Mouse (Mus musculus): ENCODE results near the gene Cops8. TPM values are rescaled to one million over a fixed set of nuclear protein-coding genes. Genes with fewer than 3 reads are reported as not detected.

Gene Cops8
- polyA plus RNA-seq, 1 experiment from 2014 or later = 191 TPM

DNA sequence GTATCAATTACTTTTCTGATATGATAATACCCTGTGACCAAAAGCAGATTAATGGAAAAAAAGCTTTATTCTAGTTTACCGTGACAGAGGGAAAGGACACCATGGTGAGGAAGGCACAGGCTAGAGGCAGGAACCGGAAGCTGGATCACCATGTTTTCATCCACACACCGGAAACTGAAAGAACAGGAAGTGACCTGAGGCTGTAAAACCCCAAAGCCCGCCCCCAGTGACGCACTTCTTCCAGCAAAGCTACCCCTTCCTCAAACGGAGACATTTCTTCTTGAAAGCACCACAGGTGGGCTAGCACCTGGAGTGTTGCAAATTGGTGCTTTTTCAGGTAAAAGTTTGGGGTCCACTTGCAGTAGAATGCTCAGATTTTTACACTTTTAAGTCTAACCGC, 20.1 kb upstream of the Cops8 start:
- no peaks in the 10 kb centered on the region for H3K27me3 ChIP-seq (replicated peaks; ENCODE audit: control insufficient read depth, insufficient read depth, low read length)
- H3K27ac ChIP-seq (ENCODE audit: low read length) = no peak overlapping the region
- H3K4me2 ChIP-seq (ENCODE audit: low read length) = no peak overlapping the region
- 77% methylated on average over 7 of the region's 7 CpGs for WGBS
- no peaks in the 10 kb centered on the region for H3K4me1 ChIP-seq (replicated peaks; ENCODE audit: control insufficient read depth, insufficient read depth, low read length)
- no peak overlapping the region for H3K9ac ChIP-seq (replicated peaks; ENCODE audit: low read depth, low read length)
- H3K4me3 ChIP-seq (replicated peaks; ENCODE audit: low read length) = no peak overlapping the region
- no peaks in the 10 kb centered on the region for H3K9me3 ChIP-seq (ENCODE audit: control insufficient read depth, low read length)
- no peak for ATAC-seq
- H3K36me3 ChIP-seq (ENCODE audit: control insufficient read depth, insufficient read depth) = no peaks in the 10 kb centered on the region

DNA sequence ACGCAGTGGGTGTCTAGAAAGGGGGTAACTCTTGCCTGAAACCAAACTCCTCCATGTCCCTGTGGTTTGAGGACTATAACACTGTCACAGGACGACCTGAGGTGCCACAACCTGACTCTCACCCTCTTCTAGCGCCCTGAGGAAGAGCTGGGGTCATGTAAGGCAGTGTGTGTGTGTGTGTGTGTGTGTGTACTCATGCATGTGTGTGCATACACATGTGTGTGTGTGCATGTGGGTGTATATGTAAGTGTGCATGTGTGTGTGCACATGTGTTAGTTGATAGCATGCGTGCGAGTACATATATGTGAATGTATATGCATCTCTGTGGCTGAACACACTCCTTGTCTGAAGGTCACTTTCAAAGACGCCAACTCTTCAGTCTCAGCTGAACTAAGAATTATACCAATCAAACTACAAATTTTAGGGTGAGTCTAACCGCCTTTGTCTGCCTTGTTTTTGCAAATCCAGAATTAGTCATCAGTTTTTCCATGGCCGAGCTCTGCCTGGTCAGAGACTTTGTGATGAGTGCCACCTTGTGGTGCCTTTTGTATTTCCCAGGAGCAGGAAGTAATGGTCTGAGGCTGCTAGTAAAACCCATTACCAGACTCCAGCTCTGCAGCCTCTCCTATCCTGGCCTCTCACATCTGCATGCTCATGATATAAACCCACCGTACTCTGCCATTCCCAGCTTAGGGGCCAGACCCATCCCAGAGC, 14.6 kb upstream of the Cops8 start:
- H3K9me3 ChIP-seq (ENCODE audit: control insufficient read depth, low read length) = no peaks in the 10 kb centered on the region
- H3K36me3 ChIP-seq (ENCODE audit: control insufficient read depth, insufficient read depth) = no peaks in the 10 kb centered on the region
- no peak overlapping the region for H3K4me2 ChIP-seq (ENCODE audit: low read length)
- WGBS = 62% methylated on average over 9 of the region's 9 CpGs
- H3K9ac ChIP-seq (replicated peaks; ENCODE audit: low read depth, low read length) = no peak overlapping the region
- H3K4me1 ChIP-seq (replicated peaks; ENCODE audit: control insufficient read depth, insufficient read depth, low read length) = 0 out of 2 replicates have a peak, but pooled peaks cover 2% of the 10 kb centered on the region
- H3K27me3 ChIP-seq (replicated peaks; ENCODE audit: control insufficient read depth, insufficient read depth, low read length) = no peaks in the 10 kb centered on the region
- peak; percentile 79 for ATAC-seq
- no peak overlapping the region for H3K27ac ChIP-seq (ENCODE audit: low read length)
- no peak overlapping the region for H3K4me3 ChIP-seq (replicated peaks; ENCODE audit: low read length)

DNA sequence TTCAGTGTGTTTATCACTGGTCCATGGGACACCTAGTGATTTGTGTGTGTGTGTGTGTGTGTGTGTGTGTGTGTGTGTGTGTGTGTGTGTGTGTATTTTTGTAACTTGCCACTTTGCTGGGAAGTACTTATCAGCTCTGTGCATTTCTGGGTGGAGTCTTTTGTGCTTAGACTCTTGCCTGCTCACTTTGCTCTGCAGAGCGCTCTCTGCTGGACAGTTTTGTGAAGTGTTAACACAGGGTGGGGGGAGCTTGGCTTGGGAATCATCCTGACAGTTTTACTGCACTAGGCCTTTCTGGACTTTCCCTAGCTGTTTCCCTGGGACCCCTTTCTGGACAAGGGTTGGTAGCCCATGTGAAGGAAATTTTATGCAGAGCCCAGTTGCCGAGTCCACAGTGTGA, 12.0 kb upstream of the Cops8 start:
- WGBS = 46% methylated on average over 2 of the region's 2 CpGs

DNA sequence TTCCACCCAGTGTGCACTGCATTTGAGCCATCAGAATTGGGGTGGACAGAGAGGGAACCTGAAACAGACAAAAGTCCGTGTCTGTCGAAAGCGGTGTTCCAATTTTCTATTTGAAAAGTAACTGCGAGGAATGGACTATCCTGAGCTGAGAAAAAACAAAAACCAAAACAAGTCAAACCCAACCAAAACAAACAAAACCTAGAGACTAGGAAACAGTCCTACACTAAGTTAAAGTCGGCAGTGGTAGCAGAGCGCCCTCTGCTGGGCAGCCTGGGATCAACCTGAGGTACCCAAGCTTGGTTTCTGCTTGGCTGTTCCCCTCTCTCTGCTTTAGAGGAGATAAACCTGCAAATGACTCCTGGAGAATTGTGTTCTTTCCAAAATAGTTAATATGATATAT, 10.0 kb upstream of the Cops8 start:
- whole genome bisulfite sequencing = 26% methylated on average over 6 of the region's 6 CpGs
- H3K4me1 ChIP-seq (replicated peaks; ENCODE audit: control insufficient read depth, insufficient read depth, low read length) = 0 out of 2 replicates have a peak, but pooled peaks cover 2% of the 10 kb centered on the region

More for the DNA sequence above, 12.0 kb upstream of the Cops8 start:
- H3K36me3 ChIP-seq (ENCODE audit: control insufficient read depth, insufficient read depth) = no peaks in the 10 kb centered on the region
- no peaks in the 10 kb centered on the region for H3K9me3 ChIP-seq (ENCODE audit: control insufficient read depth, low read length)
- H3K4me1 ChIP-seq (replicated peaks; ENCODE audit: control insufficient read depth, insufficient read depth, low read length) = 0 out of 2 replicates have a peak, but pooled peaks cover 2% of the 10 kb centered on the region
- no peak overlapping the region for H3K4me3 ChIP-seq (replicated peaks; ENCODE audit: low read length)
- H3K27me3 ChIP-seq (replicated peaks; ENCODE audit: control insufficient read depth, insufficient read depth, low read length) = no peaks in the 10 kb centered on the region
- no peak overlapping the region for H3K9ac ChIP-seq (replicated peaks; ENCODE audit: low read depth, low read length)
- ATAC-seq = no peak
- H3K27ac ChIP-seq (ENCODE audit: low read length) = no peak overlapping the region
- no peak overlapping the region for H3K4me2 ChIP-seq (ENCODE audit: low read length)

DNA sequence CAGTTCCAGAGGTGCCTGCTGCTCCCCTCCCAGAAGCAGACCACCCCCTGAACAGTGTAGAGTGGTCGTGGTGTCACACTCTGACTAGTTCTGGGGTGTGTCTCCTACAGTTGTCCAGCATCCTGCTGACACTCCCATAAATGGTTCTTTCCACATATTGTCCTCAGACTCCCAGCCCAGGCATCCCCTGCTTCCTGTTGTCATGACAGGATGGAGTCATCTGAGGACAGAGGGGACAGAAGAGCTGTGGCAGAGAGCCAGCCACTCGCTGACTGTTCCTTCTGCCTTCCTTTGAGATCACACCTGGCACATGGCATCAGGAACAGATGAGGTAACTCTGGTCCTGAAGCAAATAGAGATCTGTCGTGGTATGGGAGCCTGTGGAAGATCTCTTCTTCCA, 3.6 kb upstream of the Cops8 start:
- Histone ChIP-seq H3K4me1 (replicated peaks; ENCODE audit: control insufficient read depth, insufficient read depth, low read length) (peaks cover 4% of the 10 kb centered on the region), H3K4me2 (ENCODE audit: low read length) (no peak overlapping the region), H3K4me3 (replicated peaks; ENCODE audit: low read length) (no peak overlapping the region), H3K36me3 (ENCODE audit: control insufficient read depth, insufficient read depth) (no peaks in the 10 kb centered on the region), H3K27me3 (replicated peaks; ENCODE audit: control insufficient read depth, insufficient read depth, low read length) (0 out of 2 replicates have a peak, but pooled peaks cover 3% of the 10 kb centered on the region), H3K27ac (ENCODE audit: low read length) (no peak overlapping the region), H3K9me3 (ENCODE audit: control insufficient read depth, low read length) (no peaks in the 10 kb centered on the region), H3K9ac (replicated peaks; ENCODE audit: low read depth, low read length) (no peak overlapping the region)
- WGBS = 49% methylated on average over 3 of the region's 3 CpGs
- no peak for ATAC-seq

More for the DNA sequence above, 10.0 kb upstream of the Cops8 start:
- no peaks in the 10 kb centered on the region for H3K36me3 ChIP-seq (ENCODE audit: control insufficient read depth, insufficient read depth)
- H3K27ac ChIP-seq (ENCODE audit: low read length) = no peak overlapping the region
- no peaks in the 10 kb centered on the region for H3K9me3 ChIP-seq (ENCODE audit: control insufficient read depth, low read length)
- no peak overlapping the region for H3K9ac ChIP-seq (replicated peaks; ENCODE audit: low read depth, low read length)
- H3K27me3 ChIP-seq (replicated peaks; ENCODE audit: control insufficient read depth, insufficient read depth, low read length) = no peaks in the 10 kb centered on the region
- H3K4me2 ChIP-seq (ENCODE audit: low read length) = no peak overlapping the region
- H3K4me3 ChIP-seq (replicated peaks; ENCODE audit: low read length) = no peak overlapping the region
- ATAC-seq = peak; percentile 82; the same call in 1 of the 2 replicates

DNA sequence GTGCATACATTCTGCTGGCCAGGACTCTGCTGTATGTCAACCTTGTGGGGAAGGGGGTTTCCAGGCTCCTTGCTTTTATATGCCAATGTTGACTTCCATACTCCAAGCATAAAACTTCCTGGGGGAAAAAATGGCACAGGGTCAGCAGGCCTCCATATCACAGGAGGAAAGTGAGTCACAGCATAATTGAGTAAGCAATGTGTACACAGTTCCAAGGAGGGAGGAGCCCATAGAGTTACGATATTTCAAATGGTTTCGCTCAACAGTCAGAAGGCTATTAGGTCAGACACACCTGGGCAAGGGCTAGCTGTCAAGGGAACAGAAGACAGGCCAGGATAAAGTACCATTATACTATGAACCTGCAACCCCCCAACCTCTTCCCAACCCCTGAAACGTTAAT, 1.7 kb upstream of the Cops8 start:
- 58% methylated on average over 3 of the region's 3 CpGs for WGBS
- Histone ChIP-seq H3K9me3 (ENCODE audit: control insufficient read depth, low read length) (no peaks in the 10 kb centered on the region), H3K4me1 (replicated peaks; ENCODE audit: control insufficient read depth, insufficient read depth, low read length) (peaks cover 10% of the 10 kb centered on the region), H3K9ac (replicated peaks; ENCODE audit: low read depth, low read length) (no peak overlapping the region), H3K27ac (ENCODE audit: low read length) (no peak overlapping the region), H3K4me2 (ENCODE audit: low read length) (no peak overlapping the region), H3K36me3 (ENCODE audit: control insufficient read depth, insufficient read depth) (no peaks in the 10 kb centered on the region; the same call in 1 of the 2 replicates), H3K27me3 (replicated peaks; ENCODE audit: control insufficient read depth, insufficient read depth, low read length) (0 out of 2 replicates have a peak, but pooled peaks cover 3% of the 10 kb centered on the region), H3K4me3 (replicated peaks; ENCODE audit: low read length) (no peak overlapping the region)
- no peak for ATAC-seq

DNA sequence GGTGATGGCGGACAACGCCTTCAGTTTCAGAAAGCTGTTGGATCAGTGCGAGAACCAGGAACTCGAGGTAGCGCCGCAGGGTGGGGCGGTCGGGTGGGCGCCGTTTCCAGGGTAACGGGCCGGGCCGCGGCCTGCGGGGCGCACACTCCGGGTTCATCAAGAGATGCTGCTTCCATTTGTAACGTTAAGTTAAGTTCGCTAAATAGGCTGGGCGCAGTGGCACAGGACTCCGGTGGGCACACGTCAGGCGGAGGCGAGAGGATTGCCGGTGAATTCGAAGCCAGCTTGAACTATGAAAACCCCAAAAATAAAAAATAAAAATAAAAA, 743 bp downstream of the Cops8 start:
- Histone ChIP-seq H3K9me3 (ENCODE audit: control insufficient read depth, low read length) (no peaks in the 10 kb centered on the region), H3K36me3 (ENCODE audit: control insufficient read depth, insufficient read depth) (peaks cover 19% of the 10 kb centered on the region), H3K4me1 (replicated peaks; ENCODE audit: control insufficient read depth, insufficient read depth, low read length) (peaks cover 10% of the 10 kb centered on the region), H3K9ac (replicated peaks; ENCODE audit: low read depth, low read length) (peak overlapping the region; percentile 86), H3K27ac (ENCODE audit: low read length) (peak overlapping the region; percentile 47; the same call in 1 of the 2 replicates), H3K4me3 (replicated peaks; ENCODE audit: low read length) (peak overlapping the region; percentile 95), H3K27me3 (replicated peaks; ENCODE audit: control insufficient read depth, insufficient read depth, low read length) (0 out of 2 replicates have a peak, but pooled peaks cover under 1% of the 10 kb centered on the region), H3K4me2 (ENCODE audit: low read length) (peak overlapping the region; percentile 62)
- 1% methylated on average over 26 of the region's 26 CpGs for WGBS
- peak; percentile 78 for ATAC-seq

DNA sequence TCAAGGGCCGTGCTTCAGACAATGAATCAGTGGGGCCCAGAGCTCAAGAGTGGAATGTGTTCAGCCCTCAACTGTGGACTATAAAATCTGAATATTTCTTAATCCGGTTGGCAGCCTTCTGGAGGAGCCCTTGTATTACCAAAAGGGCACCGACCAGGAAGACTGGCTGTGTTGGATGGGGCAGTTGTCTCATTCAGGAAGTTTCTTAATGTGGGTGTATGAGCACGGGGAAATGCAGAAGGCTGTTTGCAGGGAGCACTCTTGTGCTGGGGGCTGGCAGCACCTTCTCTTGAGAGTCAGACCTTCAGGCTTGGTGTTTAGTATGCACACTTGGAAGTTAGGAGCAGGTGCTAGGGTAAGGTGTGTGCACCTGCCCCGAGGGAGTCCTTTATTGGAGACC, 6.6 kb downstream of the Cops8 start:
- no peak for ATAC-seq
- no peak overlapping the region for H3K4me3 ChIP-seq (replicated peaks; ENCODE audit: low read length)
- no peak overlapping the region for H3K4me2 ChIP-seq (ENCODE audit: low read length)
- H3K27ac ChIP-seq (ENCODE audit: low read length) = no peak overlapping the region
- H3K27me3 ChIP-seq (replicated peaks; ENCODE audit: control insufficient read depth, insufficient read depth, low read length) = no peaks in the 10 kb centered on the region
- H3K4me1 ChIP-seq (replicated peaks; ENCODE audit: control insufficient read depth, insufficient read depth, low read length) = peaks cover 5% of the 10 kb centered on the region
- 90% methylated on average over 5 of the region's 5 CpGs for WGBS
- peaks cover 56% of the 10 kb centered on the region for H3K36me3 ChIP-seq (ENCODE audit: control insufficient read depth, insufficient read depth)
- no peaks in the 10 kb centered on the region for H3K9me3 ChIP-seq (ENCODE audit: control insufficient read depth, low read length)
- H3K9ac ChIP-seq (replicated peaks; ENCODE audit: low read depth, low read length) = no peak overlapping the region

DNA sequence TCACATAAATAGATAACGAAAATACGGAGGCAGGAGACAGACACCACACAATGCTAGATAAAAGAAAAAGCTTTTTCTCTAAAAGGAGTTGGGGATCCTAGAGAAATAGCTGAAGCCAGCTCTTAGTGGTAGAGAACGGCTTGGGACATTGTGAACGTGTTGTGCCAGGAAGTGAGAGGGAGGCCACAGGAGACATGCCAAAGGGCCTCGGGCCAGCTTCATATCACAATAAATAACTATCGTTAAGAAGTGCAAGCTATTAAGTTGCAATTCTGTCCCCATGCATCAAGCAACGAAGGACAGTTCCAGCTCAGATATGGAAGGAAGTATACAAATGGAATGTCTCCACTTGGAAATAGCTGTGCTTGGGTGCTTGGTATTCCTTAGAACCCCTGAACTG, 14.5 kb downstream of the Cops8 start:
- no peaks in the 10 kb centered on the region for H3K4me1 ChIP-seq (replicated peaks; ENCODE audit: control insufficient read depth, insufficient read depth, low read length)
- H3K4me2 ChIP-seq (ENCODE audit: low read length) = no peak overlapping the region
- no peaks in the 10 kb centered on the region for H3K27me3 ChIP-seq (replicated peaks; ENCODE audit: control insufficient read depth, insufficient read depth, low read length)
- WGBS = 89% methylated on average over 7 of the region's 7 CpGs
- H3K4me3 ChIP-seq (replicated peaks; ENCODE audit: low read length) = no peak overlapping the region
- H3K9me3 ChIP-seq (ENCODE audit: control insufficient read depth, low read length) = no peaks in the 10 kb centered on the region
- ATAC-seq = no peak
- peaks cover 14% of the 10 kb centered on the region; the same call in 1 of the 2 replicates for H3K36me3 ChIP-seq (ENCODE audit: control insufficient read depth, insufficient read depth)
- no peak overlapping the region for H3K27ac ChIP-seq (ENCODE audit: low read length)
- no peak overlapping the region for H3K9ac ChIP-seq (replicated peaks; ENCODE audit: low read depth, low read length)
